Mouse (Mus musculus) spleen, adult 2 months (tissue): Measurements from ENCODE around the gene Arpp21. TPM values are rescaled to one million over a fixed set of nuclear protein-coding genes. Genes with fewer than 3 reads are reported as not detected.

Experiments used
- DNase-seq, 2 experiments: peaks; one replicate each; pipeline versions ENCODE4 v3.0.0 to v3.0.0-alpha.2; 2012 to 2021; ENCODE audit warnings: low spot score in 2 of 2, low read depth in 1 of 2
- H3K27ac ChIP-seq: fragments of 200-500 bp; 2 replicates; pipeline ENCODE4 v1.5.1; 2012; ENCODE audit warnings: low read length, inconsistent platforms; ENCODE audit not compliant: insufficient read depth
- H3K27me3 ChIP-seq: fragments of 200-500 bp; 2 replicates; pipeline ENCODE4 v1.6.1; 2012; ENCODE audit warnings: mild to moderate bottlenecking, moderate library complexity, low read length, inconsistent platforms; ENCODE audit not compliant: control insufficient read depth, insufficient read depth
- H3K36me3 ChIP-seq: fragments of 200-500 bp; 2 replicates; pipeline ENCODE4 v1.6.1; 2012; ENCODE audit warnings: mild to moderate bottlenecking, low read length, inconsistent platforms; ENCODE audit not compliant: control insufficient read depth, insufficient read depth
- H3K4me1 ChIP-seq: fragments of 200-500 bp; 2 replicates; pipeline ENCODE4 v1.6.1; 2011; ENCODE audit warnings: inconsistent platforms; ENCODE audit not compliant: control insufficient read depth, insufficient read depth, insufficient read length
- H3K4me3 ChIP-seq: fragments of 200-500 bp; 2 replicates; pipeline ENCODE4 v1.5.1; 2011; ENCODE audit warnings: mild to moderate bottlenecking, inconsistent platforms; ENCODE audit not compliant: insufficient read depth, insufficient read length; ENCODE audit errors: extremely low read depth
- CTCF ChIP-seq: fragments of 200-500 bp; IDR thresholded peaks from 2 replicates; pipeline ENCODE4 v1.5.1; 2011; ENCODE audit warnings: mild to moderate bottlenecking, inconsistent platforms; ENCODE audit not compliant: insufficient read depth, insufficient read length, insufficient replicate concordance; ENCODE audit errors: extremely low read depth
- POLR2A ChIP-seq: fragments of 200-500 bp; IDR thresholded peaks from 2 replicates; pipeline ENCODE4 v1.6.1; 2011; ENCODE audit warnings: low read depth, low read length, inconsistent platforms
- WGBS: fragments of 180-500 bp; shearing (Covaris S2); methylation state at CpG from one replicate; pipeline ENCODE4 v1.1.7; 2018; 5-methylcytosine and 5-hydroxymethylcytosine counted together
- polyA plus RNA-seq: library from polyadenylated mRNA; depleted of rRNA; stranded (reverse); fragments of >200 nt; gene quantifications from 2 replicates; pipeline ENCODE4 v1.2.3, GENCODE M21; 2012

Gene Arpp21
- polyA plus RNA-seq, 1 experiment = 0.42 TPM

DNA sequence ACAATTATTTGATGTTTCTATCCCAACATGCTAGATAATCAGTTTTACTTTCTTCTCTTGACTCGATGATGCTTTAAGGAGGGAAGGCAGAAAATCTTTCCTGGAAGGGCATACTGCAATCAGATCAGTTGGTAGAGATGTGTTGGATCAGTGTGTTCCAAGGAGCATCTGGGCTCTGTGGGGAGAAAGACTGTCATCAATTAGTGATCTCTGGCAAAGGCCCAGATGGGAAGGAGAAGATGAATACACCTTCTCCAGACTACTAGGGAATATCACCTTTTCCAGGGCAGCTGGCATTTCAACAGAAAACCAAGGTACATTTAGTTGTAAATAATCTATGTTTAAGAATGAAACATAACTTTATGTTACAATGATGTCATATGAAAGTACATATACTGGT is 22.8 kb upstream of the Arpp21 start:
- 91% methylated on average over 1 of the region's 1 CpGs for WGBS
- no peak for DNase-seq
- no peaks in the 10 kb centered on the region for H3K27me3 ChIP-seq
- H3K4me1 ChIP-seq = no peaks in the 10 kb centered on the region
- TF ChIP-seq CTCF (no peak), POLR2A (no peak)
- H3K27ac ChIP-seq = no peak overlapping the region
- H3K4me3 ChIP-seq = no peak overlapping the region
- no peaks in the 10 kb centered on the region for H3K36me3 ChIP-seq

DNA sequence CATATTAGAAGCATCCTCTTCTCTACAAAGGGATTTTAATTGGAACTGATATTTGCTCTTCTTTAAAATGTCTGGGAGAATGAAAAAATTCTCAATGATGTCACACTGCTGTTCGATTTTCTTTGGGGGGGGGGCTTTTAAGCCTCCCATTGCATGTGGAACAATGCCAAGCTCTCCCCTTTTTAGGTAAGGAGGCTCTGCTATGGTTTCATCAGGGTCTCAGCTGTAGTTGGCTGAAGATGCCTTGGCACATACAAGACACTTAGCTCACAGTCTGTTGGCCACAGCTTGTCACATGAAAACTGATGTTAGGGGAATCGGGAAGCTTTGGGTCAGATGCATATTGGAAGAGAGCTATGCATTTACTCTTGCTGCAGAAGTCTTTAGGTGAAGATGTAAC is 20.2 kb upstream of the Arpp21 start:
- no peaks in the 10 kb centered on the region for H3K4me1 ChIP-seq
- 81% methylated on average over 2 of the region's 2 CpGs for WGBS
- no peak overlapping the region for H3K27ac ChIP-seq
- no peaks in the 10 kb centered on the region for H3K36me3 ChIP-seq
- TF ChIP-seq POLR2A (no peak), CTCF (no peak)
- no peak overlapping the region for H3K4me3 ChIP-seq
- H3K27me3 ChIP-seq = no peaks in the 10 kb centered on the region
- DNase-seq = no peak

- no peak for TF ChIP-seq POLR2A
- no peak for TF ChIP-seq CTCF
- H3K4me1 ChIP-seq = no peaks in the 10 kb centered on the region
- DNase-seq = no peak
- no peaks in the 10 kb centered on the region for H3K36me3 ChIP-seq
- H3K4me3 ChIP-seq = no peak overlapping the region
- no peak overlapping the region for H3K27ac ChIP-seq
- no peaks in the 10 kb centered on the region for H3K27me3 ChIP-seq
- WGBS = 96% methylated on average over 1 of the region's 1 CpGs
These were observed 18.0 kb upstream of the Arpp21 start for GRCm38 (mm10) chr9:112253730-112254129.

DNA sequence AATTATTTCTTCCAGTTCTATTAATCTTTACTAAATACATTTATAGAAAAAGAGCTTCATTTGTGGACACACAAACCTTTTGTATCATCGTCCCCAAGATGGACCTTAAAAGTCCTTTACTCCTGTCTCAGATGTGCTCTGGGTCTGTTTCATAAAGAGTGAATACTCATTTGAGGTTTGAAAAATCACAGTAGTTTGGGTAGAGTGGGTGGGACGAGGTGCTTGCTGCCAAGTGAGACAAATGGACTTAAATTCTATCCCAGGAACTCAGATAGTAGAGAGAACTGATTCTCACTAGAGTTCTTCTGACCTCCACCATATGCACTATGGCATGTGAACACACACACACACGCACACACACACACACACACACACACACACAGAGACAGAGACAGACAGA is 16.1 kb upstream of the Arpp21 start:
- 85% methylated on average over 3 of the region's 3 CpGs for WGBS
- Histone ChIP-seq H3K27ac (no peak overlapping the region), H3K4me3 (no peak overlapping the region), H3K36me3 (no peaks in the 10 kb centered on the region), H3K27me3 (no peaks in the 10 kb centered on the region), H3K4me1 (no peaks in the 10 kb centered on the region)
- TF ChIP-seq POLR2A (no peak), CTCF (no peak)
- DNase-seq = no peak

GRCm38 (mm10) chr9:112251339-112251738 is 15.6 kb upstream of the Arpp21 start:
- TF ChIP-seq CTCF = no peak
- TF ChIP-seq POLR2A = no peak
- no peak overlapping the region for H3K4me3 ChIP-seq
- no peaks in the 10 kb centered on the region for H3K27me3 ChIP-seq
- no peaks in the 10 kb centered on the region for H3K4me1 ChIP-seq
- 91% methylated on average over 5 of the region's 5 CpGs for WGBS
- no peaks in the 10 kb centered on the region for H3K36me3 ChIP-seq
- H3K27ac ChIP-seq = no peak overlapping the region
- DNase-seq = no peak

DNA sequence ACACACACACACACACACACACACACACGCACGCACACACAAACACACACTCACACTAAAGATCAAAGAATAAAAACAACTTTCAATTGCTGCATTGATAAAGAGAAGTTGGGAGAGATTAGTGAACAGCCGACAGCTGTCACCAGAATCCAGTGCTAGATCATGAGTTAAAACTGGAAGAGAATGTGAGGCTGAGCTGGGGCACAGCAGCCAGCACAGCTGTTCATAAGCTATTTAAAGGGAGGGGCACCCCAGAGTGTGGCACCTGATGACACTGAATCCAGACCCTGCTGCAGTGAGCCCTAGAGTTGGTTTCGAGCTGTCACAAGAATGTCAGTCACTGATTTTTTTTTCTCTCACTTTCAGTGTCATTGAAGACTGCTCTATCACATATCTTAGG is 14.0 kb upstream of the Arpp21 start:
- Histone ChIP-seq H3K4me3 (no peak overlapping the region), H3K27ac (no peak overlapping the region), H3K27me3 (no peaks in the 10 kb centered on the region), H3K36me3 (no peaks in the 10 kb centered on the region), H3K4me1 (no peaks in the 10 kb centered on the region)
- DNase-seq = no peak
- WGBS = 85% methylated on average over 4 of the region's 4 CpGs
- no peak for TF ChIP-seq POLR2A
- TF ChIP-seq CTCF = no peak

GRCm38 (mm10) chr9:112247183-112247582 is 11.4 kb upstream of the Arpp21 start:
- Histone ChIP-seq H3K4me1 (no peaks in the 10 kb centered on the region), H3K27ac (no peak overlapping the region), H3K27me3 (no peaks in the 10 kb centered on the region), H3K4me3 (no peak overlapping the region), H3K36me3 (no peaks in the 10 kb centered on the region)
- TF ChIP-seq CTCF = no peak
- no peak for TF ChIP-seq POLR2A
- WGBS = 88% methylated on average over 2 of the region's 2 CpGs
- DNase-seq = no peak
